Mouse (Mus musculus): ENCODE data around the gene Paxx.

DNA sequence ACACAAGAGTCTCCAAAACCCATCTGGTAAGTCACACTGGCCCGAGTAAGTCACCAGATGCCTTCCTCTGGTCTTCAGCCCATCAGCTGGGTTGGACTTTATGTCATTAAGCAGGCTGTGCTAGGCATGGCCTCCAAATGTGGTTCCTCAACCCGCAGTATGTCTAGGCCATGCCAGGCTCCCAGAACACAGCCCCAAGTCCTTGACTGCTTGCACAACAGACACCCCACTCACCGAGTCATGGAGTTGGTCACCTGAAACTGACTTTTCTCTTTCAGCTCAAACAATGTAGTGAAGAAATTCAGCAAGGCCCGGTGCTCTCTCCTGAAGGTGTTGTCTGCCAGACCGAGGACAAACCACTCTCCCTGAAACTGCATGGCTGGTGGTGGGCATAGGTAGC, 32.1 kb upstream of the Paxx start:
- TF ChIP-seq POLR2A (IDR thresholded peaks at IDR 0.05; ENCODE audit: extremely low read depth, insufficient read depth, low read length) = no peak
- TF ChIP-seq CTCF (IDR thresholded peaks at IDR 0.05; ENCODE audit: extremely low read depth, insufficient read depth, low read length) = no peak
